9 mouse cellular contexts compared by ENCODE assay signal in genomic region chr13:100939677-100940076, GRCm38 (mm10).
DNase-seq lines count a peak whose midpoint lies in the region; ATAC-seq and TF ChIP-seq lines count a peak whose summit lies in the region.
"Had no signal": no experiment of that assay in that cellular context is flagged by ENCODE, and none has a peak within 500 bp of the region (broad histone marks: within the 10 kb centered on the region; RNA-seq: fewer than 3 reads in every experiment).

No protein-coding gene starts in this region.

- H3K36me3 ChIP-seq in G1E (replicated peaks), result no peaks in the 10 kb centered on the region
- no peaks in the 10 kb centered on the region for H3K36me3 ChIP-seq in stomach, postnatal 0 days (ENCODE audit: control insufficient read depth, insufficient read depth, low read length)
- H3K36me3 ChIP-seq: stomach, embryonic 15.5 days had no signal

- H3K9ac ChIP-seq in stomach, postnatal 0 days (ENCODE audit: low read length), result no peak overlapping the region
- H3K9ac ChIP-seq: stomach, embryonic 15.5 days had no signal

- peaks cover 14% of the 10 kb centered on the region for H3K27me3 ChIP-seq in G1E (ENCODE audit: insufficient read depth, low read length)
- H3K27me3 ChIP-seq in stomach, postnatal 0 days (ENCODE audit: control insufficient read depth, insufficient read depth, low read length), result no peaks in the 10 kb centered on the region
- H3K27me3 ChIP-seq: stomach, embryonic 15.5 days had no signal

- no peak for ATAC-seq in G1E (ENCODE audit: extremely low read depth, insufficient number of reproducible peaks, low FRiP score, poor library complexity, severe bottlenecking)
- 0 out of 2 replicates have a peak, but pooled peaks have one; percentile 38 for ATAC-seq in stomach, postnatal 0 days (ENCODE audit: low FRiP score, low TSS enrichment)

- H3K4me3 ChIP-seq in gastrocnemius, adult 2 months, result no peak overlapping the region
- no peak overlapping the region for H3K4me3 ChIP-seq in G1E (ENCODE audit: low read depth, low read length)
- no peak overlapping the region for H3K4me3 ChIP-seq in stomach, postnatal 0 days (ENCODE audit: low read depth, low read length)
- H3K4me3 ChIP-seq: stomach, embryonic 15.5 days had no signal

- no peaks in the 10 kb centered on the region for H3K9me3 ChIP-seq in G1E (replicated peaks)
- H3K9me3 ChIP-seq in stomach, postnatal 0 days (ENCODE audit: control insufficient read depth, low read length), result no peaks in the 10 kb centered on the region
- H3K9me3 ChIP-seq: stomach, embryonic 15.5 days had no signal

- H3K27ac ChIP-seq in gastrocnemius, adult 2 months, result no peak overlapping the region
- no peak overlapping the region for H3K27ac ChIP-seq in stomach, postnatal 0 days (replicated peaks)
- H3K27ac ChIP-seq: stomach, embryonic 15.5 days had no signal

- H3K4me1 ChIP-seq in G1E (ENCODE audit: insufficient read depth, low read depth, low read length), result no peaks in the 10 kb centered on the region
- H3K4me1 ChIP-seq in stomach, postnatal 0 days (replicated peaks; ENCODE audit: control insufficient read depth, insufficient read depth), result no peaks in the 10 kb centered on the region
- H3K4me1 ChIP-seq: stomach, embryonic 15.5 days had no signal

- peak; percentile 36 for DNase-seq in gastrocnemius, adult 2 months
- no peak for DNase-seq in gastrocnemius, postnatal 36 days
- peak; percentile 7 for DNase-seq in G1E (ENCODE audit: low spot score)
- peak; percentile 86 for DNase-seq in cerebellum, adult 9-10 months
- peak; percentile 36 to 74 for DNase-seq in frontal cortex, postnatal 36 days (ENCODE audit: low spot score in 2 of 2)
- DNase-seq in large intestine, adult 2 months (ENCODE audit: low read depth, low spot score), result peak; percentile 46
- peak; percentile 47 for DNase-seq in lung, postnatal 14 days
- DNase-seq in stomach, postnatal 0 days (ENCODE audit: low spot score), result peak; percentile 39

- intact Hi-C loops in gastrocnemius, adult 2 months (cut with DNase I), result loop anchor here (1.0 kb wide), 1 partner anchor 756 kb away; no protein-coding TSS in a partner anchor
- intact Hi-C loops in gastrocnemius, postnatal 36 days (cut with DNase I), result loop anchor here (2.0 to 5.0 kb wide), 2 partner anchors 548 to 755 kb away; no protein-coding TSS in a partner anchor

- WGBS in large intestine, adult 2 months, result 52% methylated on average over 4 of the region's 4 CpGs
- WGBS in stomach, postnatal 0 days, result 48% methylated on average over 4 of the region's 4 CpGs

- TF ChIP-seq EP300 in stomach, postnatal 0 days (optimal IDR thresholded peaks at IDR 0.05), result no peak

- H3K4me2 ChIP-seq in stomach, postnatal 0 days (replicated peaks; ENCODE audit: low read depth), result no peak overlapping the region
- H3K4me2 ChIP-seq: stomach, embryonic 15.5 days had no signal

- TF ChIP-seq CTCF in gastrocnemius, adult 2 months (IDR thresholded peaks at IDR 0.05), result peak; percentile 89
- TF ChIP-seq CTCF in G1E (IDR thresholded peaks at IDR 0.05; ENCODE audit: low read depth, low read length), result peak; percentile 69
- TF ChIP-seq CTCF in stomach, postnatal 0 days (IDR thresholded peaks at IDR 0.05; ENCODE audit: low read depth), result peak; percentile 81

Comparison
In these comparisons a context has a peak if more than half of its experiments do, and no peak if none do; other contexts are left out.
1. DNase-seq: peak in gastrocnemius, adult 2 months (single experiment), G1E (single experiment), cerebellum, adult 9-10 months (single experiment), frontal cortex, postnatal 36 days (2 of 2), large intestine, adult 2 months (single experiment), lung, postnatal 14 days (single experiment) and stomach, postnatal 0 days (single experiment); none in gastrocnemius, postnatal 36 days (0 of 2).
2. Peak in every context shown above with its lines, with median percentiles within 50 percentile points of each other: CTCF ChIP-seq.